Mouse (Mus musculus) cortical plate, adult 2 months (tissue): ENCODE measurements around the gene Prpf38b.

ENCODE experiments used
- CTCF ChIP-seq: fragments of 200-500 bp; IDR thresholded peaks from 2 replicates; pipeline ENCODE4 v1.5.1; 2011; ENCODE audit warnings: mild to moderate bottlenecking, control low read depth, low read length; ENCODE audit not compliant: insufficient read depth; ENCODE audit errors: extremely low read depth
- POLR2A ChIP-seq: fragments of 200-500 bp; IDR thresholded peaks from 2 replicates; pipeline ENCODE4 v1.6.1; 2011; ENCODE audit warnings: mild to moderate bottlenecking, low read length, control low read depth; ENCODE audit not compliant: insufficient read depth; ENCODE audit errors: extremely low read depth

DNA sequence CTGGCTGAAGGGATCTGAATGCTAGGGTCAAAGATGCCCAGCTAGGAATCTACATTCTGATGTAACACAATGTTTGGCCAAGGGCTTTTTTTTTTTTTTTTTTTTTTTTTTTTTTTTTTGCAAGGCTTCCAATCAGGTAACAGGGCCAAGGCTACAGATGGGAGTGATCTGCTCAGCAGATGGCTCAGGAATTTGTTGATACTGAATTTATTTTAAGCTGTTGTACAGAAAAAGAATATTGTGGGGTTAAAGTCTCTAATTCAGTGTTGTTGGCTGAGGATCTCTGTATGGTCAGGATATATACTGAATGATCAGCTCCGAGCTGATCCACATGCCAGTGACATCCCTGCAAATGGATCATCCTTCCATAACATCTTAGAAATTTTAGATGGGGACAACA, 4.5 kb upstream of the Prpf38b start:
- TF ChIP-seq CTCF: no peak
- TF ChIP-seq POLR2A: no peak
